Mouse (Mus musculus): ENCODE results near the gene Vps37b. TPM values are rescaled to one million over a fixed set of nuclear protein-coding genes. Genes with fewer than 3 reads are reported as not detected.

The Vps37b gene
- 40.8 and 41.8 TPM in 2 replicates for polyA plus RNA-seq (2015; fragmentation: Nextera tagmentation; extraction: Ambion mirVana)

DNA sequence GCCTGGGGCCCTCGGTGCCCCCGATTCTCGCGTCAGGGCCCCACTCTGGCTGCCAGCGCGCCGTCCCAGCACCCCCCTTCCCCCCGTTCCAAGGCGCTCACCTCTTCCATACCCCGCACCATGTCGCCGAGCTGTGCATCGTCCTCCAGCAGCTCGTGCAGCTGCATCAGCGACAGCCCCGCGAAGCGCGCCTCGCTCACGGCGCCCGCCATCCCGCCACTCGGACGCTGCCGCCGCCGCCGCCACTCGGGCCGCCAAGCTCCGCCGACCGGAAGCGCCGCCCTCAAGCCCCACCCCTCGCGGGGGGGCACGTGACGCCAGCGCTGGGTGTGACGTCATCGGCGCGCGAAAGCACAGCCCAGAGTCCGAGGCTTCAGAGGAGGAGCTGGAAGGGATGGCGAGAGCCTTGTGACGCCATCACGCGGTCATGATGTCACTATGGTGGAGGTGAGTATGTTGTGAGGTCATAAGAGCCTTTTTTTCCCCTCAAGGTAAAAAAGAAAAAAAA lies at the start of gene Vps37b:
Gene Vps37b, minus strand, starts transcription at position 270 of the 508 bp plus-strand sequence.
- Histone ChIP-seq H3K4me2 (replicated peaks; ENCODE audit: low read depth, low read length) (peak within 1 kb of the TSS; percentile 78), H3K4me3 (ENCODE audit: low read length) (peak within 1 kb of the TSS; percentile 83), H3K9ac (replicated peaks; ENCODE audit: low read length) (peak within 1 kb of the TSS; percentile 94), H3K9me3 (ENCODE audit: low read length) (no peaks in the 10 kb centered on the region), H3K4me1 (ENCODE audit: insufficient read depth, low read length) (peaks cover 41% of the 10 kb centered on the region), H3K36me3 (ENCODE audit: insufficient read depth, low read length) (no peaks in the 10 kb centered on the region), H3K27me3 (ENCODE audit: insufficient read depth, low read length) (no peaks in the 10 kb centered on the region), H3K27ac (ENCODE audit: low read length) (peak within 1 kb of the TSS; percentile 91)
- peak; percentile 70 for ATAC-seq (ENCODE audit: low FRiP score, low TSS enrichment)
- under 1% methylated on average over 50 of the region's 52 CpGs for WGBS

GRCm38 (mm10) chr5:124079880-124080279 lies 47.8 kb upstream of the Vps37b start:
- no peak for ATAC-seq (ENCODE audit: low FRiP score, low TSS enrichment)

DNA sequence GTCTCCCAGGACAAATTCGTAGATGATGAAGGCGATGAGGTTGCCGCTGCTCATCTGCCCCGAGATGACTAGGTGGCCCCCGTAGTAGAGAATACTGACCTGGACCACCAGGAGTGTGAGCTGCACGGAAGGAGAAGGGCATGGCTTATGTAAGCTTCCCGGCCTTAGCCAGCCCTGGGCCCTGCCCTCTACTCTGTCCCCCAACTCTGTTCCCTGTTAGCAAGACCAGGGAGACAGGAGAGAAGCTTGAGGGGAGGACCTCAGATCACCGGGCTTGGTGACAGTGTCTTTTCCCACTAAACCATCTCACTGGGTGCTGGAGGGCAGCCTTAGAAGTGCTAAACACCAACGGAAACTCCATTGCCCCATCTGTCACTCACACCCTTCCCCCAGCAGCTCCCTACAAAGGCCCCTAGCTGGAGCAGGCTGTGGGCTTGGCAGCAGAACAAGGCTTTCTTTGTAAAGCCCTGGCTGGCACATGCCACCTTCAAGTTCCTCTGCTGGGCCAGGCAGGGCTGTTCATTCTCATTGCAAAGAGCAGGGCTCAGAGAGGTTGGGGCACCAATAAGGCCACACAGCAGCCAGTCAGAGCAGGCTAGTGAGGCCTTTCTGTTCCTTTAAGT lies 46.8 kb upstream of the Vps37b start:
- no peak for ATAC-seq (ENCODE audit: low FRiP score, low TSS enrichment)
- Histone ChIP-seq H3K36me3 (ENCODE audit: insufficient read depth, low read length) (no peaks in the 10 kb centered on the region), H3K4me1 (ENCODE audit: insufficient read depth, low read length) (peaks cover 26% of the 10 kb centered on the region), H3K27ac (ENCODE audit: low read length) (no peak overlapping the region), H3K9me3 (ENCODE audit: low read length) (no peaks in the 10 kb centered on the region), H3K4me2 (replicated peaks; ENCODE audit: low read depth, low read length) (no peak overlapping the region), H3K4me3 (ENCODE audit: low read length) (no peak overlapping the region), H3K27me3 (ENCODE audit: insufficient read depth, low read length) (no peaks in the 10 kb centered on the region), H3K9ac (replicated peaks; ENCODE audit: low read length) (no peak overlapping the region)
- WGBS, result 64% methylated on average over 9 of the region's 9 CpGs

More at GRCm38 (mm10) chr5:124079880-124080279, 47.8 kb upstream of the Vps37b start:
- Histone ChIP-seq H3K27ac (ENCODE audit: low read length) (no peak overlapping the region), H3K4me1 (ENCODE audit: insufficient read depth, low read length) (peaks cover 20% of the 10 kb centered on the region), H3K9me3 (ENCODE audit: low read length) (no peaks in the 10 kb centered on the region), H3K36me3 (ENCODE audit: insufficient read depth, low read length) (no peaks in the 10 kb centered on the region), H3K4me3 (ENCODE audit: low read length) (no peak overlapping the region), H3K9ac (replicated peaks; ENCODE audit: low read length) (no peak overlapping the region), H3K4me2 (replicated peaks; ENCODE audit: low read depth, low read length) (no peak overlapping the region), H3K27me3 (ENCODE audit: insufficient read depth, low read length) (no peaks in the 10 kb centered on the region)
- WGBS, result 92% methylated on average over 17 of the region's 17 CpGs

GRCm38 (mm10) chr5:124077856-124078460 lies 45.9 kb upstream of the Vps37b start:
- 63% methylated on average over 6 of the region's 6 CpGs for WGBS
- Histone ChIP-seq H3K27ac (ENCODE audit: low read length) (no peak overlapping the region), H3K27me3 (ENCODE audit: insufficient read depth, low read length) (no peaks in the 10 kb centered on the region), H3K4me2 (replicated peaks; ENCODE audit: low read depth, low read length) (no peak overlapping the region), H3K4me3 (ENCODE audit: low read length) (no peak overlapping the region), H3K9ac (replicated peaks; ENCODE audit: low read length) (no peak overlapping the region; the same call in 1 of the 2 replicates), H3K36me3 (ENCODE audit: insufficient read depth, low read length) (no peaks in the 10 kb centered on the region), H3K9me3 (ENCODE audit: low read length) (no peaks in the 10 kb centered on the region), H3K4me1 (ENCODE audit: insufficient read depth, low read length) (peaks cover 36% of the 10 kb centered on the region)
- ATAC-seq (ENCODE audit: low FRiP score, low TSS enrichment), result no peak

- Histone ChIP-seq H3K4me1 (ENCODE audit: insufficient read depth, low read length) (peaks cover 36% of the 10 kb centered on the region), H3K36me3 (ENCODE audit: insufficient read depth, low read length) (no peaks in the 10 kb centered on the region), H3K27me3 (ENCODE audit: insufficient read depth, low read length) (no peaks in the 10 kb centered on the region), H3K27ac (ENCODE audit: low read length) (no peak overlapping the region), H3K4me2 (replicated peaks; ENCODE audit: low read depth, low read length) (no peak overlapping the region), H3K9ac (replicated peaks; ENCODE audit: low read length) (no peak overlapping the region), H3K9me3 (ENCODE audit: low read length) (no peaks in the 10 kb centered on the region), H3K4me3 (ENCODE audit: low read length) (no peak overlapping the region)
- ATAC-seq (ENCODE audit: low FRiP score, low TSS enrichment), result no peak
- WGBS, result 65% methylated on average over 13 of the region's 13 CpGs
Measured at GRCm38 (mm10) chr5:124077241-124077640, 45.2 kb upstream of the Vps37b start.

- Histone ChIP-seq H3K27me3 (ENCODE audit: insufficient read depth, low read length) (no peaks in the 10 kb centered on the region), H3K9ac (replicated peaks; ENCODE audit: low read length) (no peak overlapping the region), H3K4me1 (ENCODE audit: insufficient read depth, low read length) (peaks cover 39% of the 10 kb centered on the region), H3K4me2 (replicated peaks; ENCODE audit: low read depth, low read length) (no peak overlapping the region), H3K4me3 (ENCODE audit: low read length) (no peak overlapping the region), H3K36me3 (ENCODE audit: insufficient read depth, low read length) (no peaks in the 10 kb centered on the region), H3K9me3 (ENCODE audit: low read length) (no peaks in the 10 kb centered on the region), H3K27ac (ENCODE audit: low read length) (no peak overlapping the region)
- 41% methylated on average over 9 of the region's 9 CpGs for WGBS
- ATAC-seq (ENCODE audit: low FRiP score, low TSS enrichment), result no peak
Measured at GRCm38 (mm10) chr5:124076559-124076958, 44.5 kb upstream of the Vps37b start.

DNA sequence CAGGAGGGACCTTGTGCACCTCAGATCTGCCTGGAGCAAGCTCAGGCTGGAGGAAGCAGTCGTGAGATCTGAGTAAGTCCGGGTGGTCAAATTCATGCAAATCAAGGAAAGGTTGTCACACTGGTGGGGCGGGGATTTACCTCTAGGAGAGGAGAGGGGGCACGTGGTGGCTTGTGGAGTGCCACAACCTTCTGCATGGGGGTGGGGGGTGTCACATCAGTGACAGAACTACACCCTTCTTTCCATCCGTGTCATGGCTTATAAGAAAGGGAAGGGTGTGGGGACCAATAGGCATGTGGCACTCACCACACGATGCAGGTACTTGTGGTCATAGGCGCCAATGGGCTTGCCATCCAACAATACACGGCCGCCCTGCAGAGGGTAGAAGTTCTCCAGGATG lies 43.6 kb upstream of the Vps37b start:
- ATAC-seq (ENCODE audit: low FRiP score, low TSS enrichment), result no peak
- H3K27ac ChIP-seq (ENCODE audit: low read length), result peak overlapping the region; percentile 57

GRCm38 (mm10) chr5:124074845-124075307 lies 42.8 kb upstream of the Vps37b start:
- Histone ChIP-seq H3K9ac (replicated peaks; ENCODE audit: low read length) (no peak overlapping the region), H3K36me3 (ENCODE audit: insufficient read depth, low read length) (no peaks in the 10 kb centered on the region), H3K4me2 (replicated peaks; ENCODE audit: low read depth, low read length) (no peak overlapping the region), H3K4me3 (ENCODE audit: low read length) (no peak overlapping the region), H3K9me3 (ENCODE audit: low read length) (no peaks in the 10 kb centered on the region), H3K27me3 (ENCODE audit: insufficient read depth, low read length) (no peaks in the 10 kb centered on the region), H3K4me1 (ENCODE audit: insufficient read depth, low read length) (peaks cover 41% of the 10 kb centered on the region), H3K27ac (ENCODE audit: low read length) (peak overlapping the region; percentile 57)
- 0 out of 2 replicates have a peak, but pooled peaks have one; percentile 20 for ATAC-seq (ENCODE audit: low FRiP score, low TSS enrichment)
- WGBS, result 43% methylated on average over 10 of the region's 10 CpGs

More for the DNA sequence above, 43.6 kb upstream of the Vps37b start:
- no peaks in the 10 kb centered on the region for H3K36me3 ChIP-seq (ENCODE audit: insufficient read depth, low read length)
- H3K9me3 ChIP-seq (ENCODE audit: low read length), result no peaks in the 10 kb centered on the region
- H3K9ac ChIP-seq (replicated peaks; ENCODE audit: low read length), result no peak overlapping the region
- H3K4me3 ChIP-seq (ENCODE audit: low read length), result no peak overlapping the region
- 63% methylated on average over 9 of the region's 9 CpGs for WGBS
- peaks cover 41% of the 10 kb centered on the region for H3K4me1 ChIP-seq (ENCODE audit: insufficient read depth, low read length)
- H3K27me3 ChIP-seq (ENCODE audit: insufficient read depth, low read length), result no peaks in the 10 kb centered on the region
- H3K4me2 ChIP-seq (replicated peaks; ENCODE audit: low read depth, low read length), result no peak overlapping the region

- 21% methylated on average over 9 of the region's 9 CpGs for WGBS
- 0 out of 2 replicates have a peak overlapping the region, but pooled peaks have one; percentile 43 for H3K27ac ChIP-seq (ENCODE audit: low read length)
- H3K4me2 ChIP-seq (replicated peaks; ENCODE audit: low read depth, low read length), result no peak overlapping the region
- H3K4me3 ChIP-seq (ENCODE audit: low read length), result no peak overlapping the region
- H3K27me3 ChIP-seq (ENCODE audit: insufficient read depth, low read length), result no peaks in the 10 kb centered on the region
- no peak overlapping the region; the same call in 1 of the 2 replicates for H3K9ac ChIP-seq (replicated peaks; ENCODE audit: low read length)
- peaks cover 41% of the 10 kb centered on the region for H3K4me1 ChIP-seq (ENCODE audit: insufficient read depth, low read length)
- no peaks in the 10 kb centered on the region for H3K9me3 ChIP-seq (ENCODE audit: low read length)
- no peaks in the 10 kb centered on the region for H3K36me3 ChIP-seq (ENCODE audit: insufficient read depth, low read length)
- peak; percentile 70; the same call in 1 of the 2 replicates for ATAC-seq (ENCODE audit: low FRiP score, low TSS enrichment)
Measured at GRCm38 (mm10) chr5:124073682-124074081, 41.6 kb upstream of the Vps37b start.

GRCm38 (mm10) chr5:124069657-124070056 lies 37.6 kb upstream of the Vps37b start:
- H3K4me2 ChIP-seq (replicated peaks; ENCODE audit: low read depth, low read length), result no peak overlapping the region
- no peak overlapping the region for H3K4me3 ChIP-seq (ENCODE audit: low read length)
- no peaks in the 10 kb centered on the region for H3K27me3 ChIP-seq (ENCODE audit: insufficient read depth, low read length)
- H3K4me1 ChIP-seq (ENCODE audit: insufficient read depth, low read length), result peaks cover 21% of the 10 kb centered on the region
- no peak for ATAC-seq (ENCODE audit: low FRiP score, low TSS enrichment)
- H3K36me3 ChIP-seq (ENCODE audit: insufficient read depth, low read length), result no peaks in the 10 kb centered on the region
- H3K9ac ChIP-seq (replicated peaks; ENCODE audit: low read length), result no peak overlapping the region
- H3K27ac ChIP-seq (ENCODE audit: low read length), result no peak overlapping the region
- 76% methylated on average over 3 of the region's 3 CpGs for WGBS
- no peaks in the 10 kb centered on the region for H3K9me3 ChIP-seq (ENCODE audit: low read length)
